Mouse (Mus musculus) ovary, postnatal 14 days (tissue): ENCODE measurements around the gene Ly6g6e.

Source experiments
- DNase-seq: peaks from one replicate; pipeline ENCODE4 v3.0.0; 2022; ENCODE audit warnings: low spot score

Ly6g6e gene

GRCm38 (mm10) chr17:35049561-35050016 lies 27.1 kb upstream of the Ly6g6e start, which contains the start of gene Clic1:
Clic1 (plus strand) TSS chr17:35049966.
- DNase-seq, result peak; percentile 51

GRCm38 (mm10) chr17:35050126-35050750 lies 26.5 kb upstream of the Ly6g6e start:
- DNase-seq, result peak; percentile 66

- DNase-seq, result no peak
Observed at GRCm38 (mm10) chr17:35051156-35052086, 25.3 kb upstream of the Ly6g6e start.

GRCm38 (mm10) chr17:35052271-35052798 lies 24.4 kb upstream of the Ly6g6e start:
- no peak for DNase-seq

- DNase-seq, result no peak
Observed at GRCm38 (mm10) chr17:35055691-35056495, 20.8 kb upstream of the Ly6g6e start.

- DNase-seq, result no peak
Observed at GRCm38 (mm10) chr17:35057090-35057489, 19.6 kb upstream of the Ly6g6e start.

GRCm38 (mm10) chr17:35058316-35058715 lies 18.4 kb upstream of the Ly6g6e start:
- DNase-seq, result no peak

GRCm38 (mm10) chr17:35058911-35059892 lies 17.5 kb upstream of the Ly6g6e start, which contains the start of gene Ddah2:
Ddah2 (plus strand) TSS chr17:35059035.
- DNase-seq, result peak; percentile 90

- no peak for DNase-seq
Observed at GRCm38 (mm10) chr17:35060071-35060470, 16.6 kb upstream of the Ly6g6e start.

- DNase-seq, result no peak
Observed at GRCm38 (mm10) chr17:35060737-35061297, 15.9 kb upstream of the Ly6g6e start.

- no peak for DNase-seq
Observed at GRCm38 (mm10) chr17:35061299-35061698, 15.4 kb upstream of the Ly6g6e start.

GRCm38 (mm10) chr17:35063466-35063865 lies 13.2 kb upstream of the Ly6g6e start:
- DNase-seq, result no peak

- DNase-seq, result no peak
Observed at GRCm38 (mm10) chr17:35064378-35064877, 12.3 kb upstream of the Ly6g6e start.

- DNase-seq, result no peak
Observed at GRCm38 (mm10) chr17:35064951-35065947, 11.5 kb upstream of the Ly6g6e start, which contains the start of gene Ly6g6c. Ly6g6c (plus strand) TSS chr17:35065388.

GRCm38 (mm10) chr17:35066084-35066483 lies 10.6 kb upstream of the Ly6g6e start, which contains the start of gene Mpig6b:
Mpig6b (minus strand) TSS chr17:35066184.
- DNase-seq, result no peak

- DNase-seq, result no peak
Observed at GRCm38 (mm10) chr17:35068213-35068914, 8.3 kb upstream of the Ly6g6e start.

GRCm38 (mm10) chr17:35070556-35071229 lies 6.0 kb upstream of the Ly6g6e start:
- no peak for DNase-seq
